Mouse (Mus musculus) splenic B cell, adult 2 months (primary cell): ENCODE data around the gene Plvap.
A peak's percentile ranks its signal among the peaks of the same experiment; 100 is the strongest.

Source experiments
- DNase-seq: peaks from one replicate; pipeline ENCODE4 v3.0.0-alpha.2; 2011; ENCODE audit warnings: low read depth, low spot score
- H3K27me3 ChIP-seq: 2 replicates; pipeline ENCODE4 v1.6.1; 2012; ENCODE audit warnings: mild to moderate bottlenecking, low read length, moderate library complexity, mixed read lengths; ENCODE audit not compliant: control insufficient read depth, poor library complexity, insufficient read depth, severe bottlenecking
- H3K36me3 ChIP-seq: 2 replicates; pipeline ENCODE4 v1.6.1; 2012; ENCODE audit warnings: mild to moderate bottlenecking, low read length, moderate library complexity, mixed read lengths; ENCODE audit not compliant: control insufficient read depth, poor library complexity, insufficient read depth, severe bottlenecking

The Plvap gene

DNA sequence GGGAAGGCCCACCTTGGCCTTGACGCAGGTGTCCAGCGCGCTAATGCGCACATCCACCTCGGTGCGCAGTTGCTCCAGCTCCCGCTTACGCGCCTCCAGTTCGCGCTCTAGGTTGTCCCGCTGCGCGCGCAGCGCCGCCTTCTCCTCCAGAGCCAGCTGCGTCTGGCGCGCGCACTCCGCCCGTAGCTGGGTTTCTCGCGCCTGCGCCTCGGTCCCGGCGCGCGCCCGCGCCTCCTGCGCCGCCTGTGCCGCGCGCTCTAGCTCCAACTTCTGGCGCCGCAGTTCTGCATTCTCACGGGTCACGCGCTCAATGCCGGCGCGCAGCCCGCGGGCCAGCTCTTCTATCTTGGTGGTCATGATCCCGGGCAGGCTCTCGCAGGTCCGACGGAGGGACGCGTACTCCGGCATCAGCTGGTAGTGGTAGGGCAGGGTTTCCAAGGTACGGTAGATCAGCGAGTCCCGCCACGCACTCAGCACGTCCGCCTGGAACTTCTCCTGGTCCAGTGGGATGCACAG is 3.9 kb downstream of the Plvap start:
- no peak for DNase-seq
- no peaks in the 10 kb centered on the region for H3K27me3 ChIP-seq
- H3K36me3 ChIP-seq: no peaks in the 10 kb centered on the region

- DNase-seq: no peak
- Histone ChIP-seq H3K27me3 (no peaks in the 10 kb centered on the region), H3K36me3 (no peaks in the 10 kb centered on the region)
Measured at GRCm38 (mm10) chr8:71505979-71506378, 5.6 kb downstream of the Plvap start.

- H3K36me3 ChIP-seq: no peaks in the 10 kb centered on the region
- no peak for DNase-seq
- no peaks in the 10 kb centered on the region for H3K27me3 ChIP-seq
Measured at GRCm38 (mm10) chr8:71505326-71505725, 6.2 kb downstream of the Plvap start.

GRCm38 (mm10) chr8:71504349-71504748 is 7.2 kb downstream of the Plvap start:
- no peak for DNase-seq
- Histone ChIP-seq H3K27me3 (no peaks in the 10 kb centered on the region), H3K36me3 (no peaks in the 10 kb centered on the region)

GRCm38 (mm10) chr8:71498816-71499690 is 12.5 kb downstream of the Plvap start:
- no peak for DNase-seq
- no peaks in the 10 kb centered on the region for H3K36me3 ChIP-seq
- H3K27me3 ChIP-seq: no peaks in the 10 kb centered on the region

- no peak for DNase-seq
- no peaks in the 10 kb centered on the region for H3K27me3 ChIP-seq
- H3K36me3 ChIP-seq: no peaks in the 10 kb centered on the region
Measured at GRCm38 (mm10) chr8:71497881-71498501, 13.6 kb downstream of the Plvap start.

DNA sequence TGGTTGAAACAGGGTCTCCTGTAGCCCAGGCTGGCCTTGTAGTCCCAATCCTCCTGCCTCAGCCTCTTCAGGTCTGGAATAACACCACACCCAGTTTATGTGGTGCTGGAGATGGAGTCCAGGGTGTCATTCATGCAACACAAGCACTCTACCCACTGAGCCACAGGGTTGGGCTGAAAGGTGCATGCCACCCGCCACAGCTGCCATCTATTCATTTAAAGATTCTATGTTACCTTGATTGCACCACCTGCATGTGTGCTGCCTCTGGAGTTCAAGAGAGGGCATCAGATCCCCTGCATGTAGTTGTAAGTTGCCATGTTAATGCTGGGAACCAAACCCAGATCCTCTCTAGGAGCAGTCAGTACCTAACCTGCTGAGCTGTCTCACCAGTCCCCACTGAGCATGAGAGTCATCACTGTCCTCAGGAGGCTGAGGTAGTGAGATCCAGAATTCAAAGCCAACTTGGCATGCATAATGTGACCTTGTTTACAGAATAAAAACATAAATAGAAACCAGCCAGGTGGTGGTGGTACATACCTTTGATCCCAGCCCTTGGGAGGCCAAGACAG is 14.4 kb downstream of the Plvap start:
- no peaks in the 10 kb centered on the region for H3K36me3 ChIP-seq
- no peaks in the 10 kb centered on the region for H3K27me3 ChIP-seq
- no peak for DNase-seq

- H3K36me3 ChIP-seq: no peaks in the 10 kb centered on the region; the same call in 1 of the 2 replicates
- no peaks in the 10 kb centered on the region for H3K27me3 ChIP-seq
- no peak for DNase-seq
Measured at GRCm38 (mm10) chr8:71496481-71496880, 15.1 kb downstream of the Plvap start.

GRCm38 (mm10) chr8:71495811-71496210 is 15.7 kb downstream of the Plvap start:
- Histone ChIP-seq H3K36me3 (no peaks in the 10 kb centered on the region; the same call in 1 of the 2 replicates), H3K27me3 (no peaks in the 10 kb centered on the region)
- no peak for DNase-seq

GRCm38 (mm10) chr8:71495039-71495438 is 16.5 kb downstream of the Plvap start:
- peak; percentile 90 for DNase-seq
- H3K36me3 ChIP-seq: no peaks in the 10 kb centered on the region; the same call in 1 of the 2 replicates
- H3K27me3 ChIP-seq: no peaks in the 10 kb centered on the region

- Histone ChIP-seq H3K36me3 (no peaks in the 10 kb centered on the region; the same call in 1 of the 2 replicates), H3K27me3 (no peaks in the 10 kb centered on the region)
- DNase-seq: peak; percentile 95
Measured at GRCm38 (mm10) chr8:71488454-71488853, 23.1 kb downstream of the Plvap start.

GRCm38 (mm10) chr8:71487691-71488445 is 23.7 kb downstream of the Plvap start, which contains the start of gene Gtpbp3:
TSS of gene Gtpbp3 (plus strand) at chr8:71488103.
- Histone ChIP-seq H3K36me3 (no peaks in the 10 kb centered on the region; the same call in 1 of the 2 replicates), H3K27me3 (no peaks in the 10 kb centered on the region)
- DNase-seq: peak; percentile 72

GRCm38 (mm10) chr8:71486136-71486529 is 25.4 kb downstream of the Plvap start:
- H3K36me3 ChIP-seq: no peaks in the 10 kb centered on the region
- DNase-seq: no peak
- H3K27me3 ChIP-seq: no peaks in the 10 kb centered on the region
